Mouse (Mus musculus) right cerebral cortex, adult 18-20 months (tissue): ENCODE data around the gene Mab21l1.
A peak's percentile ranks its signal among the peaks of the same experiment; 100 is the strongest.

ENCODE experiments used
- DNase-seq: peaks from one replicate; pipeline ENCODE4 v3.0.0; 2022; ENCODE audit warnings: mixed read lengths

Mab21l1 gene

GRCm38 (mm10) chr3:55782056-55782687 is at the start of gene Mab21l1:
Gene Mab21l1 (plus strand): TSS chr3:55782510.
- no peak for DNase-seq

- DNase-seq, result no peak
Observed at GRCm38 (mm10) chr3:55733665-55734064, 48.6 kb upstream of the Mab21l1 start.

GRCm38 (mm10) chr3:55741428-55741827 is 40.9 kb upstream of the Mab21l1 start:
- DNase-seq, result no peak

GRCm38 (mm10) chr3:55742218-55742617 is 40.1 kb upstream of the Mab21l1 start:
- no peak for DNase-seq

- no peak for DNase-seq
Observed at GRCm38 (mm10) chr3:55742654-55743053, 39.7 kb upstream of the Mab21l1 start.

- no peak for DNase-seq
Observed at GRCm38 (mm10) chr3:55743885-55744284, 38.4 kb upstream of the Mab21l1 start.

- DNase-seq, result no peak
Observed at GRCm38 (mm10) chr3:55750445-55751065, 31.8 kb upstream of the Mab21l1 start.

- DNase-seq, result no peak
Observed at GRCm38 (mm10) chr3:55751363-55751762, 30.9 kb upstream of the Mab21l1 start.

- no peak for DNase-seq
Observed at GRCm38 (mm10) chr3:55752558-55752957, 29.8 kb upstream of the Mab21l1 start.

- no peak for DNase-seq
Observed at GRCm38 (mm10) chr3:55753872-55754271, 28.4 kb upstream of the Mab21l1 start.

- peak; percentile 35 for DNase-seq
Observed at GRCm38 (mm10) chr3:55754981-55755608, 27.2 kb upstream of the Mab21l1 start.

GRCm38 (mm10) chr3:55755805-55756601 is 26.3 kb upstream of the Mab21l1 start:
- DNase-seq, result no peak

- DNase-seq, result no peak
Observed at GRCm38 (mm10) chr3:55756602-55757190, 25.6 kb upstream of the Mab21l1 start.

- no peak for DNase-seq
Observed at GRCm38 (mm10) chr3:55758297-55758696, 24.0 kb upstream of the Mab21l1 start.

- no peak for DNase-seq
Observed at GRCm38 (mm10) chr3:55763591-55763990, 18.7 kb upstream of the Mab21l1 start.

- DNase-seq, result no peak
Observed at GRCm38 (mm10) chr3:55768654-55769053, 13.7 kb upstream of the Mab21l1 start.

- no peak for DNase-seq
Observed at GRCm38 (mm10) chr3:55769308-55769707, 13.0 kb upstream of the Mab21l1 start.

- DNase-seq, result no peak
Observed at GRCm38 (mm10) chr3:55774203-55774602, 8.1 kb upstream of the Mab21l1 start.

- DNase-seq, result no peak
Observed at GRCm38 (mm10) chr3:55775245-55775644, 7.1 kb upstream of the Mab21l1 start.

GRCm38 (mm10) chr3:55775753-55776152 is 6.6 kb upstream of the Mab21l1 start:
- DNase-seq, result no peak

GRCm38 (mm10) chr3:55777501-55777900 is 4.8 kb upstream of the Mab21l1 start:
- no peak for DNase-seq

GRCm38 (mm10) chr3:55778764-55779730 is 3.3 kb upstream of the Mab21l1 start:
- DNase-seq, result no peak
